Mouse (Mus musculus) bone marrow macrophage, adult 2 months (primary cell): ENCODE data around the gene Foxa1.

Source experiments
- CTCF ChIP-seq: IDR thresholded peaks from 2 replicates; pipeline ENCODE4 v1.5.1; 2012; ENCODE audit warnings: low read depth, mild to moderate bottlenecking, low read length, moderate library complexity
- POLR2A ChIP-seq: IDR thresholded peaks from 2 replicates; pipeline ENCODE4 v1.6.1; 2012; ENCODE audit warnings: mild to moderate bottlenecking, low read depth, low read length, borderline replicate concordance

GRCm38 (mm10) chr12:57546415-57547201 lies at the start of gene Foxa1:
- TF ChIP-seq CTCF: 0 out of 2 replicates have a peak, but pooled peaks have one; percentile 15
- no peak for TF ChIP-seq POLR2A
